Mouse (Mus musculus) hindlimb bud, embryonic 11.5 days (tissue): Measurements from ENCODE around the gene Wipf1.

Experiments used
- DNase-seq: peaks from one replicate; pipeline ENCODE4 v3.0.0-alpha.2; 2012; ENCODE audit warnings: low read depth, low spot score; ENCODE audit errors: extremely low spot score

Wipf1 gene

DNA sequence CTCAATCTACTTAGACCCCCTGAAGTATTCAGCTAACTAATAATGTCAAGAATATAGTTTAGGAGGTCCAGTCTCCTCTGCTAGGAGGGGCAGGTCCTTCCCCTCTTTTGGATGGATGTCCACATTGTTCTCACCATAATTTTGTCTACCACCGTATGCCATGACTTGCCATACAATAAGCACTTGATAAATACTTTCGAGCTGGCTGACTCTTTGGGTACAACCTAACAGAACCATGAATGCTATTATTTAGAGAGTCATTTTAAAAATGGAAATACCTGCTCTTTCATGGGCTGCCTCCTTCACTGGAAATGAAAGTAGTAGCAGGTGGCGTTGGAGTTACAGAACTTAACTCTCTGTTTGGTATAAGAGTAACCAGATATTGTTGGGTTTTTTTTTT is 139.6 kb downstream of the Wipf1 start:
- no peak for DNase-seq

DNA sequence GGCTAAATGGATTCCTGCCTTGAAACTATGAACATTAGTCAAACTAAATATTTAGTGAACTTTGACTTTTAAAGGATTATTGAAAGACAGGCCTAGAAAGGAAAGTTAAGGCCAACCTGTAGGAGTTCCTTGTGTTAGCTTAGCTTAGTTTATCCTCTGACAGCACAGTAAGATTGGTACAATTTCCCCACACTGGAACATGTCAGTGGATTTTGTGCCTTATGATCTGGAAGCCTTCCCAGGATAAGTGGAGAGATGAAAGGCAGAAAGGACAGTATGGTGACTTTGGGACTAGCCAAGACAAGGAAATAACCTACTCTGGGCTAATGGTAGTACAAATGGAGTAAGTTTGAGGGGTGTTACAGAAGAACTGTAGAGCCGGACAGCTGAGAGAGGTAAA is 141.7 kb downstream of the Wipf1 start:
- no peak for DNase-seq

DNA sequence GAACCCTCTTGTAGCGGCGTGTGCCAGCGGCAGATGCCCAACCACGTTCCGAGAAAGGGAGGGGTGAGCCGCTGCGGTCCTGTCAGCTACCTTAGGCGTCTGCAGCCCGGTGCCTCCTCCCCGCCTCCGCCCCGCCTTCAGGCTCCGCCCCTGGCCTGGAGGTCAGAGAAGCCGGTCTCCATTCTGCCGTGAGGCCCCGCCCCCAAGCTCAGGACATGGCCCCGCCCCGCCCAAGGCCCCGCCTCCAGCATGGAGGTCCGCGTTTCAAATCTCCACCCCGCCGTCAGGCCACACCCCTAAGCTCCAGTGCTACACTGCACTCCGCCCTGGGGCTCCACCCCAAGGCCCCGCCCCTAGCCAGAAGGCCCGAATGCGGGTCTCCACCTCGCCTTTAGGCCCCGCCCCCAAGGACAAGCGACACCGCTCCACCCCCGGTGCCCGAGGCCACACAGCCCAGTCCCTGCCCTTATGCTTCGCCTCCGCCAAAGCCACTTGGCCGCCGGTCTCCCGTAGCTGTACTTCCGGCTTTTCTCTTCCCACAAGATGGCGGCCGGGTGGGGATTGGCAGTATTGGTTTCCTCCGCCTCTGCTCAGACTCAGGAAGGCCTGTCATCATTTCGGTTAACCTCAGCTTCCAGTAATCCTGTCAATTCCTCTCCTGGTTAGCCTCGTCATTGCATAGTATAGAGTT is 143.0 kb downstream of the Wipf1 start, which contains the start of gene Gpr155:
Gpr155 (minus strand) TSS at position 217 of the 691 bp plus-strand sequence.
- DNase-seq: peak; percentile 87

DNA sequence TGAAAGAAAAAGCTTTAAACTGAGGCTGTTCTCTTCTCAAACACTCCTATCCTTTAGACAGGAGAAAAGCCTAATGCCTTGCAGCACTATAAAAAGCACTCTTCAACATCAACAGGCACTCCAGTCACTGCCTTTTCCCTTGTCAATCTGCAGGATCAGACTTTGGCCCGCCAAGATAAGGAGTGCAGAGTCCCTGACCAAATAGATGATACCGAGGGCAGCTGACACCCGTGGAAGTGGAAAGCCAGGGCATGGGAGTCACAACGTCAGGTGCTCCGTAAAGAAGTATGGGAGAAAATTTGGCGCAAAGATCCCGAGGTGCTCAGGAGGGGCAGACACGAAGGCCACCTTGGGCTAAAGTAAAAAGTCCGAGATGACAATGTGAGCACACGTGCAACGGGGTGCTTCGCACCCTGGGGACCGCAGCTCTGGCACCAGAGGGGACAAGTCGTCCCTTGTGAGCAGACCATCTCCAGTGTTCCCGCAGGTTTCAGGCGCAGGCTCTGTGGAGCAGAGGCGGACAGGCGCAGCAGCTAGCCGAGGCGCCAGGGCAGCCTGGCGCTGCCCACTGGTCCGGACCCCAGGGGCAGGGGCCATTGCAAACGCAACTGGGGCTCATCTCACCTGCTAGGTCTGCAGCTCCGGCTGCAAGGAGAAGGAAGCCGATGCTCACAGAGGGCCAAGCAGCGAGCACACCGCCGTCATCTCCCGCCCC is 143.7 kb downstream of the Wipf1 start:
- DNase-seq: no peak

DNA sequence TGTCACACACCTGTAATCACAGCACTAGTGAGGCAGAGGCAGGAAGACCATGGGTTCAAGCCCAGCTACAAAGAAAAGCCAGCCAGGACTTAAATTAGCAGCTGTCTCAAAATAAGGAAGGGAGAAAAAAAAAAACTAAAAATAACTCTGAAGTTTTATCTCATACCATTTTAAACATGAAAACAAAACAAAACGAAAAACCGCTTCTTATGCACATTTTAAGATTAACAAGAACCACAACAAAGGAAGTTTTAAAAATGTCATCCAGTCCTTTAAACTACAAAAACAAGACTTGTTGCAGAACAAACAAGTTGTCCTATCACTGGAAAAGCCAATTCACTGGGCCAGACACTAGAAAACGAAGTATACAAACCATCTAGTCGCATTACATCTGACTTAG is 144.4 kb downstream of the Wipf1 start:
- DNase-seq: no peak

DNA sequence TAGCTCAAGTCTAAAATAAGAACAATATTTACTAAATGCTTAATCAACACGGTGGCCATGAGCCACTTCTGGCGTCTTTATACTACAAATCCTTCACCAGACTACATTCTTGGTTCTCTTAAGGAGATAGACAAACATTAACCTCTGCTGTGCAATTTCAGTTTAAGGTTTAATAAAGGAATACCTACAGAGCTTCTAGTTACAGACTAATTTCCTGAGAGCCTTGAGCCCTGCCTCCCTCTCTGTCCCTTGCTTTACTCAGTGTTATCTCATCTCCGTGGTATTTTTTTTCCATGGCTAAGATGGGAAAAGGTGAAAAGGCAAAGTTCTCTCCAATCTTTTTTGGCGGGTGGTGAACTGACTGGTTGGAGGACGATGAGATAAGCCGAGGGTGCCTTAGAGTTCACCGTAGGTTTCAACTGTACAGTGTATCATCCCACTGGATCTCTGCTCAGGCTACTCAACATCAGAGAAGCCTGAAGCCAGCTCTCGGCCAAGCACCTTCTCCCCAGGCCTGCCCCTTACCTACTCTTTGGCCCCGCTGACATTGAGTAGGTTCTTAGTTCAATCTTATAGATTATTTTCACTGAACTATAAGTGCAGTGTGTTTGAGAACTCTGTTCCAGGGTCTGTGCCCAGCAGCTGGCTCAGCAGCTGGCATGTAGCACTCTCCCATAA is 149.1 kb downstream of the Wipf1 start:
- no peak for DNase-seq

DNA sequence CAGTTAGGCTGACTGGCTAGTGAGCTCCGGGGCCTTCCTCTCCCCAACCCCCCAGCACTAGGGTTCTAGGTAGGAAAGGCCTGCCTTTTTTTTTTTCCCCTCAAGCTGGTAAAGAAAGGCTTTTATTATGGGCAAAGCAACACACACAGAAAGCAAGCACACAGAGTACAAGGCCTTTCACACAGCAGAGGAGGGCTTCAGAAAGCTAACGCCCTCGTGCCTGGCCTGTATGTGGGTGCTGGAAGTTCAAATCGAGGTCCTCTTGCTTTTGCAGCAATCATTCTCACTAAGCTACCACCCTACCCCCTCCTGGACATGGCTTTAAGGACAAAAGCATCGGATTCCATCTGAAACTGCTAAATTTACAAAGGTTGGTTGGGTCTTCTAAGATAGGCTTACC is 149.9 kb downstream of the Wipf1 start:
- no peak for DNase-seq
